Mouse (Mus musculus): Measurements from ENCODE around the gene Cacng4.

- TF ChIP-seq TAL1 (IDR thresholded peaks at IDR 0.05; ENCODE audit: low read length) (no peak), GATA1 (IDR thresholded peaks at IDR 0.05; ENCODE audit: low read length) (no peak)
These were observed 77.9 kb downstream of the Cacng4 start, which contains the start of gene Cacng1 for GRCm38 (mm10) chr11:107716332-107716938.
